Mouse (Mus musculus) stomach, embryonic 15.5 days (tissue): Measurements from ENCODE around the gene Tmem129. TPM values are rescaled to one million over a fixed set of nuclear protein-coding genes. Genes with fewer than 3 reads are reported as not detected.

Experiments used
- ATAC-seq: fragments of 200-750 bp; cut with Nextera tagmentation; 2 replicates; pipeline ENCODE4 v1.8.0; 2017; ENCODE audit warnings: low read depth, moderate number of reproducible peaks, moderate TSS enrichment; ENCODE audit not compliant: insufficient read depth, low FRiP score
- H3K27ac ChIP-seq: fragments of 300-500 bp; sonication (generic); 2 replicates; pipeline ENCODE4 v1.5.1; 2015; ENCODE audit warnings: mild to moderate bottlenecking, inconsistent platforms
- H3K27me3 ChIP-seq: fragments of 300-500 bp; sonication (generic); replicated peaks from 2 replicates; pipeline ENCODE4 v1.6.1; 2015; ENCODE audit warnings: inconsistent platforms
- H3K36me3 ChIP-seq: fragments of 300-500 bp; sonication (generic); 2 replicates; pipeline ENCODE4 v1.6.1; 2015; ENCODE audit warnings: inconsistent platforms
- H3K4me1 ChIP-seq: fragments of 300-500 bp; sonication (generic); 2 replicates; pipeline ENCODE4 v1.6.1; 2015; ENCODE audit warnings: inconsistent platforms
- H3K4me2 ChIP-seq: fragments of 300-500 bp; sonication (generic); 2 replicates; pipeline ENCODE4 v1.6.1; 2015; ENCODE audit warnings: mild to moderate bottlenecking, inconsistent platforms
- H3K4me3 ChIP-seq: fragments of 300-500 bp; sonication (generic); replicated peaks from 2 replicates; pipeline ENCODE4 v1.5.1; 2015; ENCODE audit warnings: inconsistent platforms
- H3K9ac ChIP-seq: fragments of 300-500 bp; sonication (generic); 2 replicates; pipeline ENCODE4 v1.6.1; 2015; ENCODE audit warnings: inconsistent platforms
- H3K9me3 ChIP-seq: fragments of 300-500 bp; sonication (generic); 2 replicates; pipeline ENCODE4 v1.6.1; 2016; ENCODE audit warnings: inconsistent platforms
- WGBS: fragments of 180-500 bp; shearing (Covaris S2); methylation state at CpG from one replicate; pipeline ENCODE4 v1.1.7; 2015; 5-methylcytosine and 5-hydroxymethylcytosine counted together
- polyA plus RNA-seq: library from polyadenylated mRNA; unstranded; fragments of >200 nt; fragmentation: Nextera tagmentation; extraction: Ambion mirVana; gene quantifications from 2 replicates; pipeline ENCODE4 v1.2.1, GENCODE M21; 2015

Tmem129 gene
- polyA plus RNA-seq, 1 experiment from 2014 or later: 35.6 TPM

DNA sequence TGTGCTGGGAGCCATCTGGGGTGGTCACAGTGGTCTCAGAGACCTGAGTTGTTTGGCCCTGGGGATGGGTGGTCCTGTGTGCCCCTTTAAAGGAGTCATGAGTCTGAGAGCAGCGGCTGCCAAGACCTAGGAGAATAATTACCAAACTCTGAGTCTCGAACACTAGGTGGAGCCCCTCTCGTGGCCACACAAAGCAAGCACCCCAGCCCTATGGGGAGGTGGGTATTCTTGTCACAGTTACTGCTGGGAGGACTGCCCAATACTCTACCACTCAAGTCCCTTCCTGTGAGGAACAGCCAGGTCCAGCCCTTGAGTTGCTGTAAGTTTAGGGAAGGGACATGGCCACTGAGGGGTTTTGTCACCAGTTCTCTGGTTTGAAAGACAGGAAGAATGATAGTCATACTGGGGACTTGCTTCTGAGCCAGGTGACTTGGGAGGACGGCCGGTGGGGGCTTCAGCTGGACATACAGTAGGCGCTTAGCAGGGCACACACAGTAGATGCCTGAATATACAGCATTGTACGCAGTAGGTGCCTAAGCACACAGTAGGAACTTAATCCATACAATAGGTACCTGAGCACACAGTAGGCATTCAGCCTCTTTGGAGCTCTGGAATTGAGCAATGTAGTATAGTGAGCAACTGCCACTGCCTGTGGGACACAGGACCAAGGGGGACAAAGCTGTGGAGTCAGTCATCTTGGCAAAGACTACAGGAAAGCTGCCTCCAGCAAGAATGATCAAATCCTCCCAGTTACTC lies 25.9 kb upstream of the Tmem129 start:
- H3K9ac ChIP-seq: no peak overlapping the region
- H3K36me3 ChIP-seq: no peaks in the 10 kb centered on the region
- no peaks in the 10 kb centered on the region for H3K9me3 ChIP-seq
- no peak overlapping the region for H3K4me2 ChIP-seq
- no peak for ATAC-seq
- H3K27ac ChIP-seq: no peak overlapping the region
- H3K27me3 ChIP-seq: no peaks in the 10 kb centered on the region
- WGBS: 46% methylated on average over 7 of the region's 7 CpGs
- H3K4me3 ChIP-seq: no peak overlapping the region
- peaks cover 7% of the 10 kb centered on the region; the same call in 1 of the 2 replicates for H3K4me1 ChIP-seq

GRCm38 (mm10) chr5:33682963-33683362 lies 24.7 kb upstream of the Tmem129 start:
- H3K27me3 ChIP-seq: no peaks in the 10 kb centered on the region
- H3K9ac ChIP-seq: no peak overlapping the region
- H3K4me1 ChIP-seq: 0 out of 2 replicates have a peak, but pooled peaks cover 3% of the 10 kb centered on the region
- ATAC-seq: no peak
- H3K36me3 ChIP-seq: no peaks in the 10 kb centered on the region
- WGBS: 75% methylated on average over 4 of the region's 4 CpGs
- H3K4me2 ChIP-seq: no peak overlapping the region
- H3K4me3 ChIP-seq: no peak overlapping the region
- H3K9me3 ChIP-seq: no peaks in the 10 kb centered on the region
- no peak overlapping the region for H3K27ac ChIP-seq

GRCm38 (mm10) chr5:33681611-33682388 lies 23.6 kb upstream of the Tmem129 start:
- Histone ChIP-seq H3K36me3 (no peaks in the 10 kb centered on the region), H3K9ac (no peak overlapping the region), H3K4me3 (no peak overlapping the region), H3K27ac (no peak overlapping the region), H3K27me3 (no peaks in the 10 kb centered on the region), H3K4me2 (no peak overlapping the region), H3K9me3 (no peaks in the 10 kb centered on the region), H3K4me1 (0 out of 2 replicates have a peak, but pooled peaks cover 3% of the 10 kb centered on the region)
- no peak for ATAC-seq
- WGBS: 76% methylated on average over 15 of the region's 15 CpGs

DNA sequence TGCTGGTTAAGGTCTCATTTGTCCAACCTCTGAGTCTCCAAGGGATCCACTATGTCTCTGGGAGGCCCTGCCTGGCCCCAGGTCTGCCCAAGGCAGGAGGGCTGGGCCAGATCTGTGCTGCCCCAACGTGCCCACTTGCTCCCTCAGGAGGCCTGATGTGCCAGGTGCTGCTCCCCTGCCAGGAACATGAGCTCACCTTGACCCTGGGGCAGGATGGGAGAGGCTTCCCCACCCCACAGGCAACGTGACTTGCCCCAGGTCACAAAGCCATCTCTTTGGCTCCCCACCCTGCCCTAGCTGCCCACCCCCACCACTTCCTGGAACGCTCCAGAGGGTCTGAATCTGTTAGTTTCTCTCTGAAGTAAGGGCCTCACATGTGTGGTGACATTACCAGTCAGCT lies 22.8 kb upstream of the Tmem129 start:
- no peaks in the 10 kb centered on the region for H3K9me3 ChIP-seq
- H3K36me3 ChIP-seq: no peaks in the 10 kb centered on the region
- H3K4me2 ChIP-seq: no peak overlapping the region
- ATAC-seq: no peak
- WGBS: 47% methylated on average over 3 of the region's 3 CpGs
- no peak overlapping the region for H3K27ac ChIP-seq
- 0 out of 2 replicates have a peak, but pooled peaks cover 3% of the 10 kb centered on the region for H3K4me1 ChIP-seq
- no peak overlapping the region for H3K9ac ChIP-seq
- H3K4me3 ChIP-seq: no peak overlapping the region
- H3K27me3 ChIP-seq: no peaks in the 10 kb centered on the region

GRCm38 (mm10) chr5:33678244-33678643 lies 20.0 kb upstream of the Tmem129 start:
- Histone ChIP-seq H3K36me3 (no peaks in the 10 kb centered on the region), H3K4me2 (no peak overlapping the region), H3K4me3 (no peak overlapping the region), H3K27ac (no peak overlapping the region), H3K9me3 (no peaks in the 10 kb centered on the region), H3K27me3 (no peaks in the 10 kb centered on the region), H3K9ac (no peak overlapping the region), H3K4me1 (0 out of 2 replicates have a peak, but pooled peaks cover 3% of the 10 kb centered on the region)
- no peak for ATAC-seq
- WGBS: 74% methylated on average over 5 of the region's 5 CpGs

DNA sequence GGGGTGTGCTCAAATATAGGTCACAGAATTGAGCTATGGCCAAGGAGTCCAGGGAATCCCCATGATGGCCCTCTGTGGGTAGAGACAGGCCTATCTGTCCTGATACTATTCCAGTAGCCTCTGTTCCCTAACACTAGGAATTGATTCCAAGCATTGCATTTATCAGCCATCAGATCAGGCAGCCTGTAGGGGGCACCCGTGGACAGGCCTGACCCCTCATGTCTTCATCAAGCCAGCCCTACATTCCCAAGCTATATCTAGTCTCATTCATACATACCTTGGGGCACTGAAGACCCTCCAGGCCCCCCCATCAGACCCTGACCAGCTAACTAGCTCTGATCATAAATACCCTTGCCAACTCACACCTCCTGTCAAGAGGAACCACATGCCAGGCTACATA lies 17.7 kb upstream of the Tmem129 start:
- no peak overlapping the region for H3K27ac ChIP-seq
- no peak overlapping the region for H3K4me2 ChIP-seq
- H3K9ac ChIP-seq: no peak overlapping the region
- H3K27me3 ChIP-seq: no peaks in the 10 kb centered on the region
- H3K9me3 ChIP-seq: no peaks in the 10 kb centered on the region
- peaks cover 7% of the 10 kb centered on the region; the same call in 1 of the 2 replicates for H3K36me3 ChIP-seq
- WGBS: 0% methylated on average over 1 of the region's 1 CpGs
- ATAC-seq: no peak
- H3K4me1 ChIP-seq: no peaks in the 10 kb centered on the region
- no peak overlapping the region for H3K4me3 ChIP-seq

DNA sequence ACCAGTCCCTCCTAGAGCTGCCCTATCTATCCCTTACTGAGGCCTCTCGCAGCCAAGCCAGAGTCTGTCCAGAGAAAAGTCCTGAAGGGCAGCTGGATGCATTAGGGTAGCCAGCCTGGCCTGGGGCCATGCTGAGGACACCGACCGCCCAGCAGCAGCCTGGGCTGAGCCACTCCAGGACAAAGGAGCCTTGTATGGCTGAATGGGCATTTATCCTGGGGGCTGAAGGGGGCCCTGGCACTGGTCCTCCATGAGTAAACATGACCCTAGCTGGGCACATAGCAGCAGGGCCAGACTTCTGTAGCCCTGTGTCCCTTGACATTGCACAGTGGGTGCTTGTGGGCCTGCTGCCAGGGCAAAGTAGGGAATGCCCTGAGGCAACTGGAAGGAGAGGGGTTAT lies 16.2 kb upstream of the Tmem129 start:
- no peaks in the 10 kb centered on the region for H3K27me3 ChIP-seq
- H3K9me3 ChIP-seq: no peaks in the 10 kb centered on the region
- no peak overlapping the region for H3K9ac ChIP-seq
- 91% methylated on average over 3 of the region's 3 CpGs for WGBS
- 0 out of 2 replicates have a peak overlapping the region, but pooled peaks have one; percentile 26 for H3K27ac ChIP-seq
- no peak overlapping the region for H3K4me3 ChIP-seq
- H3K4me1 ChIP-seq: no peaks in the 10 kb centered on the region
- no peak for ATAC-seq
- H3K36me3 ChIP-seq: peaks cover 21% of the 10 kb centered on the region
- no peak overlapping the region for H3K4me2 ChIP-seq

GRCm38 (mm10) chr5:33671659-33672058 lies 13.4 kb upstream of the Tmem129 start:
- H3K9ac ChIP-seq: no peak overlapping the region
- H3K27me3 ChIP-seq: no peaks in the 10 kb centered on the region
- no peak overlapping the region for H3K27ac ChIP-seq
- ATAC-seq: no peak
- no peak overlapping the region for H3K4me2 ChIP-seq
- no peaks in the 10 kb centered on the region for H3K9me3 ChIP-seq
- no peak overlapping the region for H3K4me3 ChIP-seq
- H3K36me3 ChIP-seq: peaks cover 46% of the 10 kb centered on the region
- no peaks in the 10 kb centered on the region for H3K4me1 ChIP-seq
- 71% methylated on average over 5 of the region's 5 CpGs for WGBS

DNA sequence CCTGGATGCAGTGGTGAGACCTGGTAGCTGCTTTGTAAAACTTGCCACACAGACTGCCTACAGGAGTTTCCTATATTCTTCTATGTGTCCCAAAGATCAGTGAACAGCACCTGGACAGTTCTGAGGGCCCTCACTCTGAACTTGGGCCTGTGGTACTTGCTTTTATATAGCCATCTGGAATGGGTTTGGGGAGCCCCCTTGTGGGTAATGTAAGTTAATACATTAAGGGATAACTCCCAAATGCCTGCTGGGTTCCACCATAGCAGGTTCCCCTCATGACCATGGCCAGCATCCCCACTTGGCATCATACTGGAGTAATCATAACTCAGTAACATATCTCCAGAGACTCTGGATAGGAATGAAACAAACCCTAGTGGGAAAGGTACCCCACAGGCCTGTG lies 10.0 kb upstream of the Tmem129 start:
- Histone ChIP-seq H3K4me3 (no peak overlapping the region), H3K36me3 (peaks cover 57% of the 10 kb centered on the region), H3K27me3 (no peaks in the 10 kb centered on the region), H3K9me3 (no peaks in the 10 kb centered on the region), H3K4me1 (no peaks in the 10 kb centered on the region), H3K4me2 (no peak overlapping the region), H3K9ac (no peak overlapping the region), H3K27ac (no peak overlapping the region)
- no peak for ATAC-seq

DNA sequence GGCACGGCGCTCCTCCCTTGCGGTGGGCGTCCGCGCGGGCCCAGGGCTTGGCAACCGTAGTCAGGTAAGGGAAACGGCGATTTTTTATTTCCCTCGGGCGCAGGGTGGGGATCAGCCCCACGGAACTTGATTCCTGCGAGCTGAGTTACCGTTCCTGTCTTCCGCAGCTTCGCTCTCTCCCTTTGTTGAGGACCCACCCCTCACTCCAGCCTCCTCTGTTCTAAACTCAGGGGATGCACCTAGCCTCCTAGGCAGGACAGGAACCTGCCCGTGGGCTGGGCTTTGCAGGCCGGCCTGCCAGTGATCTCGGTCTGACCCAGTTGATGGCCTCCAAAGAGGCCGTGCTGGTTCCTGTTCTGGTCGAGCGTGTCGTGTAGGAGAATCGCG lies 441 bp upstream of the Tmem129 start:
- Histone ChIP-seq H3K4me3 (peak overlapping the region; percentile 84), H3K27me3 (no peaks in the 10 kb centered on the region), H3K9ac (peak overlapping the region; percentile 68), H3K36me3 (peaks cover 35% of the 10 kb centered on the region), H3K27ac (peak overlapping the region; percentile 77), H3K9me3 (no peaks in the 10 kb centered on the region), H3K4me2 (peak overlapping the region; percentile 86), H3K4me1 (peaks cover 25% of the 10 kb centered on the region)
- ATAC-seq: no peak; the same call in 1 of the 2 replicates
- under 1% methylated on average over 26 of the region's 26 CpGs for WGBS

DNA sequence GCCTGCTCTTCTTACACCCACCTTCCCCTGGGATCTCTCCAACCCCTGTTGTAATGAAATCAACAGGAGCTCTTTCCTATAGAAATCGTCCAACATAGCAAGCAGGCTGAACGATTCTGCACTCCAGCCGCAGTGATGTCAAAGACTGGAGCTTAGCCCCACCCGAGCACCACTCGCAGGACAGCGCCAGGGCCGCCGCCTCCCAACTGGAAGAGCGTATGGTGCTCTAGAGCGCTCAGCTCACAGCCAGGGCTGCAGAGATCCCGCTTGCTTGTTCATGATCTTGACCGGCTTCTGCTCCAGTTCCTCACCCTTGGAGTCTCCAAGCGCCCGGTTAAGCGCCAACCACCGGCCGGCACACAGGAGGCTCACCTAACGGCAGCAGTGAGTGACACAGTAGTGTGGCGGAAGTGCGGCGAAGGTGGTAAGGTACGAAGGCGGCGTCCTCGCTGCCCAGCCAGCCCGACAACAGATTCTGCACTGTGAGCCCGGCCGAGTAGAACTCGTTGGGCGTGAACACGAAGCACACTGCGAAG lies 897 bp downstream of the Tmem129 start:
- under 1% methylated on average over 32 of the region's 32 CpGs for WGBS
- H3K4me3 ChIP-seq: peak overlapping the region; percentile 84
- H3K9me3 ChIP-seq: no peaks in the 10 kb centered on the region
- peaks cover 28% of the 10 kb centered on the region for H3K36me3 ChIP-seq
- ATAC-seq: peak; percentile 27
- peaks cover 28% of the 10 kb centered on the region for H3K4me1 ChIP-seq
- no peaks in the 10 kb centered on the region for H3K27me3 ChIP-seq
- H3K9ac ChIP-seq: peak overlapping the region; percentile 61
- peak overlapping the region; percentile 88 for H3K27ac ChIP-seq
- peak overlapping the region; percentile 86 for H3K4me2 ChIP-seq

- Histone ChIP-seq H3K27ac (peak overlapping the region; percentile 88), H3K4me1 (peaks cover 28% of the 10 kb centered on the region), H3K4me2 (peak overlapping the region; percentile 86), H3K27me3 (no peaks in the 10 kb centered on the region), H3K4me3 (peak overlapping the region; percentile 84), H3K36me3 (peaks cover 24% of the 10 kb centered on the region), H3K9ac (peak overlapping the region; percentile 61; the same call in 1 of the 2 replicates), H3K9me3 (no peaks in the 10 kb centered on the region)
- no peak for ATAC-seq
- WGBS: 33% methylated on average over 1 of the region's 1 CpGs
These were observed 1.5 kb downstream of the Tmem129 start for GRCm38 (mm10) chr5:33656739-33657138.
